Mouse (Mus musculus) kidney, postnatal 10 days (tissue): ENCODE measurements around the gene Llph.
"Not testable (repeated sequence)": the region's sequence is repeated elsewhere in the genome, so short reads cannot be mapped to it uniquely, and the experiment has no call there.

Experiments
- DNase-seq: peaks from one replicate; pipeline ENCODE4 v3.0.0; 2021; ENCODE audit warnings: mixed read lengths

The Llph gene

GRCm38 (mm10) chr10:120226871-120227661, at the start of gene Llph:
Llph (plus strand) TSS chr10:120227070.
- peak; percentile 93 for DNase-seq

GRCm38 (mm10) chr10:120182887-120183286, 44.0 kb upstream of the Llph start:
- DNase-seq: peak; percentile 40

- no peak for DNase-seq
These were observed 43.5 kb upstream of the Llph start for GRCm38 (mm10) chr10:120183342-120183741.

- DNase-seq: no peak
These were observed 38.4 kb upstream of the Llph start for GRCm38 (mm10) chr10:120188513-120188912.

GRCm38 (mm10) chr10:120189276-120189675, 37.6 kb upstream of the Llph start:
- DNase-seq: no peak

GRCm38 (mm10) chr10:120189782-120190181, 37.1 kb upstream of the Llph start:
- no peak for DNase-seq

- no peak for DNase-seq
These were observed 35.7 kb upstream of the Llph start for GRCm38 (mm10) chr10:120191165-120191564.

GRCm38 (mm10) chr10:120192278-120192677, 34.6 kb upstream of the Llph start:
- no peak for DNase-seq

- DNase-seq: no peak
These were observed 33.6 kb upstream of the Llph start for GRCm38 (mm10) chr10:120193255-120193654.

- DNase-seq: no peak
These were observed 29.6 kb upstream of the Llph start for GRCm38 (mm10) chr10:120197061-120197835.

- peak; percentile 81 for DNase-seq
These were observed 25.5 kb upstream of the Llph start, which contains the start of gene Tmbim4 for GRCm38 (mm10) chr10:120201131-120201921. Tmbim4 (plus strand) TSS chr10:120201590.

- DNase-seq: peak; percentile 93
These were observed 24.9 kb upstream of the Llph start, which contains the start of gene Irak3 for GRCm38 (mm10) chr10:120201961-120202402. Irak3 (minus strand) TSS chr10:120202130.

GRCm38 (mm10) chr10:120202467-120203250, 24.2 kb upstream of the Llph start:
- no peak for DNase-seq

- DNase-seq: no peak
These were observed 22.2 kb upstream of the Llph start for GRCm38 (mm10) chr10:120204591-120205210.

- no peak for DNase-seq
These were observed 18.9 kb upstream of the Llph start for GRCm38 (mm10) chr10:120208015-120208414.

GRCm38 (mm10) chr10:120208575-120209538, 18.0 kb upstream of the Llph start:
- peak; percentile 94 for DNase-seq

GRCm38 (mm10) chr10:120209539-120209925, 17.3 kb upstream of the Llph start:
- no peak for DNase-seq

- DNase-seq: no peak
These were observed 16.8 kb upstream of the Llph start for GRCm38 (mm10) chr10:120210096-120210495.

- not testable (repeated sequence) for DNase-seq
These were observed 9.8 kb upstream of the Llph start for GRCm38 (mm10) chr10:120217099-120217498.

- DNase-seq: no peak
These were observed 7.9 kb upstream of the Llph start for GRCm38 (mm10) chr10:120218996-120219395.
